Mouse (Mus musculus): ENCODE data around the gene Fez2.

- TF ChIP-seq CTCF (IDR thresholded peaks at IDR 0.05; ENCODE audit: borderline replicate concordance, insufficient read depth, low read depth, low read length) (no peak), POLR2A (IDR thresholded peaks at IDR 0.05; ENCODE audit: borderline replicate concordance, insufficient read depth, low read length) (no peak)
Observed at GRCm38 (mm10) chr17:78361939-78362728, 55.8 kb downstream of the Fez2 start.
